Mouse (Mus musculus) cortical plate, adult 2 months (tissue): Measurements from ENCODE around the gene Fam207a. TPM values are rescaled to one million over a fixed set of nuclear protein-coding genes. Genes with fewer than 3 reads are reported as not detected.

Experiments
- H3K27ac ChIP-seq: fragments of 200-500 bp; 2 replicates; pipeline ENCODE4 v1.5.1; 2012; ENCODE audit warnings: low read length, control low read depth, inconsistent platforms; ENCODE audit not compliant: insufficient read depth
- H3K4me1 ChIP-seq: fragments of 200-500 bp; 2 replicates; pipeline ENCODE4 v1.6.1; 2011; ENCODE audit warnings: low read length; ENCODE audit not compliant: control insufficient read depth, insufficient read depth
- H3K4me3 ChIP-seq: fragments of 200-500 bp; 2 replicates; pipeline ENCODE4 v1.5.1; 2011; ENCODE audit warnings: mild to moderate bottlenecking, low read length, control low read depth; ENCODE audit not compliant: insufficient read depth
- CTCF ChIP-seq: fragments of 200-500 bp; IDR thresholded peaks from 2 replicates; pipeline ENCODE4 v1.5.1; 2011; ENCODE audit warnings: mild to moderate bottlenecking, control low read depth, low read length; ENCODE audit not compliant: insufficient read depth; ENCODE audit errors: extremely low read depth
- POLR2A ChIP-seq: fragments of 200-500 bp; IDR thresholded peaks from 2 replicates; pipeline ENCODE4 v1.6.1; 2011; ENCODE audit warnings: mild to moderate bottlenecking, low read length, control low read depth; ENCODE audit not compliant: insufficient read depth; ENCODE audit errors: extremely low read depth
- polyA plus RNA-seq: library from polyadenylated mRNA; depleted of rRNA; stranded (reverse); fragments of >200 nt; gene quantifications from 2 replicates; pipeline ENCODE4 v1.2.3, GENCODE M21; 2012

Gene Fam207a
- polyA plus RNA-seq, 1 experiment = 35.1 TPM

DNA sequence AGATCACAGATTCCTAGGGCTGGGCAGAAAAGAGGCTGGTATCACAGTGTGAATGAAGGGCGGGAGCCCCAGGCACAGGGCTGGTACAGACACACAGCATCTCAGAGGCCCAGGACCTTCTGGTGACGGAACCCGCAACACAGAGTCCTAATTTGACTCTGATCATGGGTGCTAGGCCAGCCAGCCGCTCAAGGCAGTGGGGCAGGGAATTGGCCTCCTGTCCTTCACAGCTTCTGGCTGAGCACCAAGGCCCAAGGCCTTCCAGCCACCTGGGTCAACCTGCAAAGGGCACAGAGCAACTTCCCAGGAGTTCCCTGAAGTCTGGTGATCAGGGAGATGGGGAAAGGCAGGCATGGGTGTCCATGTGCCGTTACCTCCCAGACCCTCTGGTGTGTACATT, 2.2 kb upstream of the Fam207a start:
- no peak for TF ChIP-seq POLR2A
- TF ChIP-seq CTCF = no peak

DNA sequence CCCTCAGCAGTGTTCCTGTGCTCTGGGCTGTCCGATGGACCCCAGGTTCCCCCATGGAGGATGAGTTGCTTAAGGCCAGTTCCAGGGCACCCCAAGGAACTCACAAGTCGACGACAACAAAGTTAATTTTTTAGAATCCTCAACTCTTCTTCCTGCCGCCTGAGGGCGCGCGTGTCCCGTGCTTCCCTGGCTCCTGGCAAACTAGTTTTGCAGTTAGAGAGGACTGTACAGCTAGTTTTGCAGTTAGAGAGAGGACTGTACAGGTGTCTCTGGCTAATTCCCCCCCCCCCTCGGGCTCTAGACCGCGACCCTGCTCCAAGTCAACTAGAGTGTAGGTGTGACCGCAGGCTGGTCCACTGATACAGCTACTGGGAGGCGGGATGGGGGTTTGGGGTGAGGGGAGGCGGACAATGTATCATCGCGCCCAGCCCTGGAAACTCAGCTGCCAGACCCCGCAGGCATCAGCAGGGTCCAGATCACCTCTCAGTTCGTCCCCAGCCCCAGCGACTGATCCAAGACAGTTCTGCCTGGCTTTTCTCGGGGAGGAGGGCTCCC, 1.6 kb upstream of the Fam207a start:
- H3K27ac ChIP-seq = no peak overlapping the region
- TF ChIP-seq POLR2A (no peak), CTCF (peak; percentile 94)
- no peak overlapping the region for H3K4me3 ChIP-seq
- H3K4me1 ChIP-seq = peaks cover 6% of the 10 kb centered on the region

More for the DNA sequence above, 2.2 kb upstream of the Fam207a start:
- no peak overlapping the region for H3K4me3 ChIP-seq
- peaks cover 7% of the 10 kb centered on the region for H3K4me1 ChIP-seq
- no peak overlapping the region for H3K27ac ChIP-seq

DNA sequence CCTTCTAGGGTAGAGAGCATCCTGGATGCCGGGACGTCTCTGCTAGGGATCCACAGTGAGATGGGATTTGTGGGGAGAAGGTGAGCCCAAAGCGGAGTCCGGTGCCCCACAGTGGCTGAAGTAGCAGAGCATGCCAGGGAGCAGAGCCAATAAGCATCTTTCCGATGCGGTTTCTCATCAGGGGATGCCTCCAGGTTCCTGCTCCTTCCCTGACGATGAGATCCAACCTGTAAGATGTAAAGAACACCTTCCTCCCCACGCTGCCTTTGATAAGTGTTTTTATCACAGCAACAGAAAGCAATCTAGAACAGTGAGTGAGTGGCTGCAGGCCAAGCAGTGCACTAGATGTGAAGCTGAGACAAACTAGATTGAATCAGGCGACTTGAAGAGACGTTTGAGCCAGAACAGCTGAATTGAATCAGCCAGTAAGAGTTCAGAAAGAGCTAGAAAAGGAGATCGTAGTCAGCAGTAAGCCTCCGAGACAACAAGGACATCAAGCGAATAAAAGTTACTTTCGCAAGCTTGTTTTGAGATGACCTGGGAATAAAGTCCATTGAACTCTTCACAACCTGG, 880 bp upstream of the Fam207a start:
- H3K27ac ChIP-seq = 0 out of 2 replicates have a peak overlapping the region, but pooled peaks have one; percentile 1
- H3K4me1 ChIP-seq = peaks cover 5% of the 10 kb centered on the region; the same call in 1 of the 2 replicates

DNA sequence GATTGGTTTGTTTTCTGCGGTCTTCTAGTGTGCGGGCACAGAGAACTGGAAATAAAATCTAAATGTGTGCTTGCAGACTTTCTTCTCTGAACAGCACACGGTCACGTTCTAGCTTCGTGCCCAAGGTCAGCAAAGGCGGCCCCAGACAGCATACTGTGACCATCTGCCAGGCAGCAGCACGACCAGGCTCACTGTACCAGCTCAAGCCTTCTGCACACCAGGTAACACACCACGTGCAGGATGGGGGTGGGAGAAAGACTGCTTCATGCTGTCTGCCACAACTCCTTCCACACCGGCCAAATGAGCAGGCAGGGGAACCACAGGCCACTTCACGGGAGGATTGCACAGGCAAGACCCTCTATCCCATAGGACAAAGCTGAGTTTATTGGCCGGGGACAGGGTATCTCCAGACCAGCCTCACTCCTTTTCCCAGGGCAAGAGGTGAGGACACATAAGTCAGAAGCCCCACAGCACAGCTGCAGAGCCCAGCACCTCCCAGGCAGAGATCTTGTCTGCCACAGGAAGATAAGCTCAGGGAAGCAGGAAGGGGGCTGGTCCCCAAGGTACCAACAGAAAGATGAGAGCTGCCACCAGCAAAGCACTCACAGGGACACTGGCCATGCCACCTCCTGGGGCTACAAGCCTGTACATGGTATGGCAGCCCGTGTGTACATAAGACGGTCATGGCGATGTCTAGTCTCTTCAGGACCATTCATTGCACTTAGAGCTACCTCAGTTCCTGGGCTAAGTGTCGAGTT, 5.2 kb downstream of the Fam207a start:
- TF ChIP-seq POLR2A (no peak), CTCF (no peak)
- H3K27ac ChIP-seq = no peak overlapping the region
- H3K4me3 ChIP-seq = no peak overlapping the region
- H3K4me1 ChIP-seq = peaks cover 9% of the 10 kb centered on the region; the same call in 1 of the 2 replicates

More for the DNA sequence above, 880 bp upstream of the Fam207a start:
- H3K4me3 ChIP-seq = peak overlapping the region; percentile 66
- TF ChIP-seq POLR2A (no peak), CTCF (no peak)

DNA sequence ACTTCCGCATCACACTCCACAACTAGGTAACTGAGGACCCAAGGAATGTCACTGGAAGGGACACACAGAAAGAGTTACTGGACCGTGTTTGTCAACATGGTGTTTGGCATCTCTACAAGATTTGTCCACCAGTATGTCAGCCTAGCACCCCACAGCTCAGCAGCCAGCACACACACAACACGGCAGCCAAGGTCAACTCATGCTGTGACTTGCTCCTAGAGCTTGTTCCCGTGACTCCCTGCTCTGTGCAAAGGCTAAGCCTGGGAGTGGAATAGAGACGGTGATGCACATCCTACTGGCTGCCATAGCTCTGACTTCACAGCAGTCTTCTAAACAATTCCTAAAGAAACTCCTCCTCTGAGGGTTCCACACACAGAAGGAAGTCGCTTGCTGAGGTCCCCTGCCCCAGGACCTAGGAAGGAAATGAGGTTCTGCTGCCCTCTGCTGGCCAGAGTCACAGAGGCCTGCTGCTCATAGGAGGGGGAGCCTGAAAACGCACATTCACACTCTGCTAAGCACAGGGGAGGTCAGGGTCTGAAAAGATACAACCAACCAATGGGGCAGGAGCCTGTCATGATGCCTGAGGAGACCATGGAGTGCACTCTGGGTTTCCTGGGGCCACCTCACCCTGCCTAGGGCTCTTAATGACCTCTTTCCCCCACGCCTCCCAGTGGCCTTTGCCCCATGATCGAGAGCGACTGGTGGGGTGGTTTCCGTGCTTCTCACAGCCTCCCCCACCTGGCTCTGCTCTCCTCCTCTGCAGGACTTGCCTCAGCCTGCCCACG, 6.0 kb downstream of the Fam207a start:
- H3K27ac ChIP-seq = no peak overlapping the region
- peaks cover 7% of the 10 kb centered on the region; the same call in 1 of the 2 replicates for H3K4me1 ChIP-seq
- peak; percentile 87 for TF ChIP-seq CTCF
- no peak for TF ChIP-seq POLR2A
- no peak overlapping the region for H3K4me3 ChIP-seq

DNA sequence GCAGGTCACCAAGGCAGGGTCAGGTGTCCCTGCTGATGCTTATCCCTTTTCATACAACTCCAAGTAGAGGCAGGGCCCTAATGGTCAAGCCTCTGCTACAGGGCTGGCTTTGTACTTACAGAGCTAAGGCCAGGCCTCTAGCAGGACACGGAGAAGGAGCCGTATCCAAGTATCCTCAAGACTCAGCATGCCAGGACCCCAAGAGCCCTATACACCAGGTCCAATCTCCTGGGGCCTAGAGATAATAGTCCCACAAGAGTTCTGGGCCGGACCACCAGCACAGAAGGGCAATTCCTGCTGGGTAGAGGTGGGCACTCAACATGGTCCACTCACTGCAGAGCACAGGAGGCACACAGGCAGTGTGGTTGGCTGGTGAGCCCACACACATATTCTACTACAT, 6.8 kb downstream of the Fam207a start:
- H3K4me1 ChIP-seq = peaks cover 5% of the 10 kb centered on the region; the same call in 1 of the 2 replicates
- no peak for TF ChIP-seq CTCF
- TF ChIP-seq POLR2A = no peak
- no peak overlapping the region for H3K27ac ChIP-seq
- H3K4me3 ChIP-seq = no peak overlapping the region

DNA sequence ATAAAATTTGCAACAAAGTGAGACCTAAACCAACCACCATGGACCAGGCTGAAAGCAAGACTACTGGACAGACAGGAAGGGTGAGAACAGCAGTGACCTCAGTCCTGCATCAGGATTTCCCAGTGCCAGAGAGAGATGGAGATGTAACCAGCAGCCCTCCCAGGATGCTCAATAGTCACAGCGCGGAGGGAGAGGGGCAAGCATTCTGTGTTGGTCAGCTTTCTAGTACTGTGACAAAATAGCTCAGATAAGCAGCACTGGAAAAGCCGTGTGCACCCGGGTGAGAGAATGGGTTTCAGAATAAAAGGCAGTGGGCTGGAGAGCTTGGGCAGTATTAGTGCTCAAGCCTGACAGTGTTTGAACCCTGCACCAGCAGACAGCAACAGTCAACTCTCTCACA, 7.8 kb downstream of the Fam207a start:
- Histone ChIP-seq H3K4me3 (no peak overlapping the region), H3K4me1 (peaks cover 5% of the 10 kb centered on the region; the same call in 1 of the 2 replicates), H3K27ac (no peak overlapping the region)
- TF ChIP-seq CTCF (no peak), POLR2A (no peak)

DNA sequence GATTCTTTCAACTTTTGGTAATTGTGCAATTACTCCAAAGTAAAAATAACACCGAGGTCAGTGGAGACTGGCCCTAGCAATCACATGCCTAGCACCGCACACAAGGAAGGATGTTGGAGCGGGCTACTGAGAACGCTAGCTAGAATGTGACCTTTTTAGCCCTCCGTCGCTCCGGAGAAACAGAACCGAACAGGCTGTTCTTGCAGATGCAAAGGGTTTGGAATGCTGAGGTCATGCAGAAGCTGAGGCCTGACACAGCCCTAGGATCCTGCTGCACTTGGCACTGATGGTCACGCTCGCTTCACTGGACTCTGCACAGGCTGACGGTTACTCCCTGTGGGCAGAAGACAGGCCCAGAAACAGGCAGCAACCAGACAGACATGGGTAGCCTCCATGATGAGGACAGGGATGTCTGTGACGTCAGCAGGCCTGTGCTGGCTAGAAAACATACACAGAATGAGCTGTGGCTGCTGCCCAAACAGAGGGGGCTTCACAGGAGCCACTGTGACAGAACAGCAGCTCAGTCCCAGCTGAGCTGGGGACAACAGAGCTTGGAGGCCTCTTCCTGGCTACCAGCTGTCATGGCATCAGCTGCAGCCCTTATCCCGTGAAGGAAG, 8.5 kb downstream of the Fam207a start:
- peaks cover 5% of the 10 kb centered on the region; the same call in 1 of the 2 replicates for H3K4me1 ChIP-seq
- H3K27ac ChIP-seq = no peak overlapping the region
- TF ChIP-seq CTCF = no peak
- no peak for TF ChIP-seq POLR2A
- H3K4me3 ChIP-seq = no peak overlapping the region

DNA sequence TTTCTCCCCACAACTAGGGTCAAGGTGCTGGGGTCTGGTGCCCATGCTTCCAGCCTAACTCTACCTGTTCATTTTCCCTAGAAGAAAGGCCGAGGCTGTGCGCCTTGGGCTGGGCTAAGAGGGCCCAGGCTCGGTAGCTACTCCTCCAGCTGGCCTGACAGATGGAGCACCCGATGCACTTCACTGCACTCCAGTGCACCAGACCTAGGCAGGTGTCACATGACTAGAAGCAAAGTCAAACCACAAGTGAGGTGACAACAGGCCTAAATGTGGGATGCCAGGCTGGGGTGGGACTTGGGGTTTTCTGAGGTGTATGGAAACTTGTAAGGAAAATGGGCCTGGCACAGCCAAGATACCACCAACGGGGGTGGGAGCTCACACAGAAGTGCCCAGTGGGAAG, 9.1 kb downstream of the Fam207a start:
- peaks cover 5% of the 10 kb centered on the region; the same call in 1 of the 2 replicates for H3K4me1 ChIP-seq
- no peak overlapping the region for H3K4me3 ChIP-seq
- TF ChIP-seq POLR2A (no peak), CTCF (no peak)
- H3K27ac ChIP-seq = no peak overlapping the region
